Mouse (Mus musculus) midbrain, embryonic 12.5 days (tissue): ENCODE results near the gene Nup210l. TPM values are rescaled to one million over a fixed set of nuclear protein-coding genes. Genes with fewer than 3 reads are reported as not detected.
"Not testable (repeated sequence)": the region's sequence is repeated elsewhere in the genome, so short reads cannot be mapped to it uniquely, and the experiment has no call there.

Source experiments
- ATAC-seq: fragments of 200-750 bp; cut with Nextera tagmentation; 2 replicates; pipeline ENCODE4 v1.8.0; 2017; ENCODE audit warnings: low read depth, moderate TSS enrichment, moderate library complexity; ENCODE audit not compliant: low FRiP score
- H3K27ac ChIP-seq: fragments of 300-500 bp; sonication (generic); replicated peaks from 2 replicates; pipeline ENCODE4 v1.5.1; 2016; ENCODE audit warnings: mild to moderate bottlenecking
- H3K27me3 ChIP-seq: fragments of 300-500 bp; sonication (generic); 2 replicates; pipeline ENCODE4 v1.6.1; 2016; ENCODE audit warnings: mild to moderate bottlenecking
- H3K36me3 ChIP-seq: fragments of 300-500 bp; sonication (generic); 2 replicates; pipeline ENCODE4 v1.6.1; 2016
- H3K4me1 ChIP-seq: fragments of 300-500 bp; sonication (generic); 2 replicates; pipeline ENCODE4 v1.6.1; 2016
- H3K4me2 ChIP-seq: fragments of 300-500 bp; sonication (generic); replicated peaks from 2 replicates; pipeline ENCODE4 v1.6.1; 2016; ENCODE audit warnings: mild to moderate bottlenecking, moderate library complexity
- H3K4me3 ChIP-seq: fragments of 300-500 bp; sonication (generic); 2 replicates; pipeline ENCODE4 v1.5.1; 2016; ENCODE audit warnings: mild to moderate bottlenecking
- H3K9ac ChIP-seq: fragments of 300-500 bp; sonication (generic); replicated peaks from 2 replicates; pipeline ENCODE4 v1.6.1; 2016; ENCODE audit warnings: mild to moderate bottlenecking, moderate library complexity
- H3K9me3 ChIP-seq: fragments of 300-500 bp; sonication (generic); 2 replicates; pipeline ENCODE4 v1.6.1; 2016; ENCODE audit warnings: mild to moderate bottlenecking
- WGBS: fragments of 180-500 bp; shearing (Covaris S2); methylation state at CpG from one replicate; pipeline ENCODE4 v1.1.7; 2016; 5-methylcytosine and 5-hydroxymethylcytosine counted together
- polyA plus RNA-seq: library from polyadenylated mRNA; unstranded; fragments of >200 nt; fragmentation: Nextera tagmentation; extraction: Ambion mirVana; gene quantifications from 2 replicates; pipeline ENCODE4 v1.2.1, GENCODE M21; 2016

Nup210l gene
- polyA plus RNA-seq, 1 experiment from 2014 or later, result 0.57 TPM

DNA sequence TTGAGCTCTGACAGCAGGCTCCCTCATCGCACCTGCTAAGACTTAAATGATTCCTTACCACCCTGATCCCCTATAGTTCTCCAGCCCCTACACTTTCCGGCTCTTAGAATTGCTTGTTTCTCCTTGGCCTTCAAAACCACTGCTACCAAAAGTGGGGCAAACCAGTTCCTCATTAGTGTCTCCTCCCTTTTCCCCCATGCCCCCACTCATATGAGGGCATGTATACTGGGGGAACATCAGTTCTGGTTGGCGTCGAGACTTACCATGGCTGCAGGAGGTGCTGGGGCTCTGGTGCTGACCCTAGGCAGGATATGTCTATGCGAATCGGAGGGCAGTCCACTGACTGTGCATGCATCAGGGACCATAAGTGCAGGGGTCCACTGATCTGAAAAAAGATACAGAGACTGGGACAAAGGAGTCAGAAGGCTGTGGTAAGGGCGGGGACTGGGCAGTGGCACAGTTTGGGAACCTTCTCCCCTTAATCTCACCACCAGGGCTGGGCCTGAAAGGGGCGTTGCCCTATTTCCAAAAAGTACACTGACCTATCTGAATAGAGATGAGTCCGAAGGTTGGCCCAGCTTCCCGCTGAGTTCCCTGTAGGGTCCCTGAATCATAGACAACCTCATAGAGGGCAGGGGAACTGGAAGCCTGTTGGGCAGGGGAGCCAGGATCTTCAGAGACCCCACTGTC is 137.9 kb downstream of the Nup210l start:
- Histone ChIP-seq H3K27me3 (no peaks in the 10 kb centered on the region; the same call in 1 of the 2 replicates), H3K4me2 (no peak overlapping the region), H3K27ac (no peak overlapping the region), H3K9ac (no peak overlapping the region), H3K9me3 (no peaks in the 10 kb centered on the region), H3K4me3 (no peak overlapping the region), H3K36me3 (peaks cover 3% of the 10 kb centered on the region; the same call in 1 of the 2 replicates), H3K4me1 (peaks cover 13% of the 10 kb centered on the region)
- ATAC-seq, result no peak
- WGBS, result 88% methylated on average over 10 of the region's 10 CpGs

DNA sequence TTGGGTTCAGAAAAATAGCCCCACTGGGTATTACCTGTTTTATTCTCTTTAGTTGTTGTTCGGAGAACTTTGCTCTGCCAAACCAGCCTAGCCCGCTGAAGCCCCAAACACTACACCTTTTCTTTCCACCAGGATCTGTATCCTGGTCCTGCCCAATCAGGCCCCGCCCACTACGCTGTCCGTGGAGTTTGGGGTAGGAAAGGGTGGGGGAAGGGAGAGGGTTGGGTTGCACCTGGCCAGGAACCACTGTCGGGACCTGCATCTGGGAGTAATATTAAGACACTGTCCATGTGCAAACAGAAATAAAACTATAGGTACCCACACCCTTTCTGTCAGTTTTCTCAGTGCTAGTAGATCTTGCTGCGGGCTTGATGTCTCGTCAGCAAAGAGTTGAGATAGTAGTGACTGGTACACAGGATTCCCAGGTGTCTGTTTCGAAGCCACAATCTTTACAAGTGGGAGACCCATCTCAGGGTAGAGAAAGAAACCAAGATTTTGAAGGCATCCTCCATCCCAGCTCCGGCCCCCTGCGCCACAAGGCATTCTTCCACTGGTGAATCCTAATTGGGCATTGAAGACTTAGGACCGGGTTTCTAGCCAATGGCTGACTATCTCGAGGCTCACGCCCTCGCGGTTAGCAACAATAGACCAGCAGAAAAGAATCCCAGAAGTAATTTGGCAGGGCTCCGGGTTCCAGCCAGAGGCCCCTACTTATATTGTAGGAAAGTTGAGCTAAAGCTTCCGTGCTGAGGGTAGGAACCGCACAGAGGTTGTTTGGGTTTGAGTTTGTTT is 139.2 kb downstream of the Nup210l start, which contains the start of gene Creb3l4:
Gene Creb3l4, minus strand, starts transcription at position 529 of the 792 bp plus-strand sequence.
- 2% methylated on average over 19 of the region's 19 CpGs for WGBS
- Histone ChIP-seq H3K27ac (0 out of 2 replicates have a peak within 1 kb of the TSS, but pooled peaks have one; percentile 39), H3K27me3 (no peaks in the 10 kb centered on the region; the same call in 1 of the 2 replicates), H3K4me3 (peak within 1 kb of the TSS; percentile 34), H3K36me3 (no peaks in the 10 kb centered on the region), H3K4me1 (peaks cover 17% of the 10 kb centered on the region), H3K9me3 (no peaks in the 10 kb centered on the region), H3K9ac (0 out of 2 replicates have a peak within 1 kb of the TSS, but pooled peaks have one; percentile 24), H3K4me2 (peak within 1 kb of the TSS; percentile 65)
- ATAC-seq, result peak; percentile 75

DNA sequence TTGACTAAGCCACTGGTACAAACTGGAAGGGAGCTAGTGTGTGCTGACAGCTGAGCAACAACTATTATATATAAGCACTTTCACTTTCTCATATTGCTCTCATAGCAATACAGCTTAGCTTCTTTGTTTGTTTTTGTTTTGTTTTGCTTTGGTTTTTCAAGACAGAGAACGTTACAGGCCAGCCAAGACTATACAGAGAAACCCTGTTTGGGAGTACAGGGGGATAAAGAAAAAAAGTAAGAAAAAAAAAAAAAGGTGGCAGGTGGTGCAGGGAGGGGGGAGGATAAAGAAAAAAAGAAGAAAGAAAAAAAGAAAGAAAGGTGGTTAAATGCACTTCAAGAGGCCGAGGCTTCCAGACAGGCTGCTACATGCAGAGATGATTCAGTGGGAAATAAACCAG is 141.5 kb downstream of the Nup210l start:
- H3K4me1 ChIP-seq, result peaks cover 30% of the 10 kb centered on the region
- ATAC-seq, result no peak
- 77% methylated on average over 2 of the region's 2 CpGs for WGBS
- H3K9me3 ChIP-seq, result no peaks in the 10 kb centered on the region
- H3K9ac ChIP-seq, result no peak overlapping the region
- peaks cover 1% of the 10 kb centered on the region; the same call in 1 of the 2 replicates for H3K36me3 ChIP-seq
- H3K4me2 ChIP-seq, result no peak overlapping the region
- H3K4me3 ChIP-seq, result no peak overlapping the region
- no peak overlapping the region for H3K27ac ChIP-seq
- no peaks in the 10 kb centered on the region; the same call in 1 of the 2 replicates for H3K27me3 ChIP-seq

DNA sequence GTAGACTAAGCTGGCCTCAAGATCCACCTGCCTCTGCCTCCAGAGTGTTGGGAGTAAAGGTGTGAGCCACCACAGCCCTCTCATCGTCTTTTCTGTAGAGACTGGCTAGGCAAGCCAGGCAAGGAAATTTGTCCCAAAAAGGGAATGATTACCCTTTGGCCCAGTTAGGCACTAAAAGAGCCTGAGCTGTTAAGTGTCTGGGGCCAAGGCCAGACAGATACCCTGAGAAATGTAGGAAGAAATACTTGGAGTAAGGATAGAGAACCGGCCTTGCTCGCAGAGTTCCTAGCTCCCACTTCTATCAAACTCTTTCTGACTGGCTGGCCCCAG is 143.7 kb downstream of the Nup210l start:
- Histone ChIP-seq H3K36me3 (peaks cover 14% of the 10 kb centered on the region), H3K4me1 (peaks cover 29% of the 10 kb centered on the region), H3K27me3 (no peaks in the 10 kb centered on the region), H3K9ac (peak overlapping the region; percentile 70), H3K27ac (peak overlapping the region; percentile 86), H3K4me2 (peak overlapping the region; percentile 92), H3K4me3 (peak overlapping the region; percentile 66), H3K9me3 (no peaks in the 10 kb centered on the region)
- no peak; the same call in 1 of the 2 replicates for ATAC-seq
- 2% methylated on average over 3 of the region's 3 CpGs for WGBS

DNA sequence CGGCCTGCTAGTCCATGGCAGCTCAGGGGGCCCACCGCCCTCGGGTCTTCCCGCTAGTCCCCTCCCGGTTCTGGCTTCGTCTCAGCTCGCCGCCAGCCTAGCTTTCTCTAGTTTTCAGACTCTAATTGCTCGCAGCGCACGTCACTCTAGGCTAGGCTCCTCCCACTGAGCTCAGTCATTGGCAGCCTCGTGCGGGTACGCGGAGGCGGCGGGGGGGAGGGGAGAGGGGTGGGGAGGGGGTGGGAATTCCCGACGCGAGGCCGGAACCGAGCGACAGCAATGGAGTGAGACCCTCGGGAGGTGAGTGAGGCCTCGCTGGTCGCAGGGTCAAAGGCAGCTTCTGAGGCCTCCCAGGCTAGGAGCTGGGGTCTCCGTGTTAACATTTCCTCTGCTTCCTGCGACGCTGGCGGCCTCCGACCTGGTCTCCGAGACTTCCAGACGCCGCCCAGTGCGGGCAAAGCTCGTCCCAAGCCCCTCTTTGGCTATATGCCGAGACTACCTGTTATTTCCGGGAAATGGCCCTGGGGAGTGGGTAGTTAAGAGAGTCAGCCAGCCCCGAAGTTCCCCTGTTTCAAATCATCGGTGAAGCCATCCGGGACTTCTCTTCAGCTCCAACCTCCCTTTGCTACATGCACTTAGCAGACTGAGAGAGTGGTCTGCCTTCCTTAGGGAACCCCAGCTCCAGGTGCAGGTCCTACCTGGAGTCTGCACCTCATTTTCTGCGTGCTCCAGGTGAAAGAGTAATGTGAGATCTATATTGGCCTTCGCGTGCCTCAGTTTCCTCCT is 144.2 kb downstream of the Nup210l start, which contains the start of gene Slc39a1:
Gene Slc39a1, plus strand, starts transcription at position 213 of the 786 bp plus-strand sequence.
- WGBS, result under 1% methylated on average over 43 of the region's 44 CpGs
- peak within 1 kb of the TSS; percentile 70 for H3K9ac ChIP-seq
- H3K4me1 ChIP-seq, result peaks cover 23% of the 10 kb centered on the region
- peak within 1 kb of the TSS; percentile 86 for H3K27ac ChIP-seq
- peak within 1 kb of the TSS; percentile 66 for H3K4me3 ChIP-seq
- H3K27me3 ChIP-seq, result no peaks in the 10 kb centered on the region
- peaks cover 14% of the 10 kb centered on the region for H3K36me3 ChIP-seq
- H3K9me3 ChIP-seq, result no peaks in the 10 kb centered on the region
- peak; percentile 96 for ATAC-seq
- H3K4me2 ChIP-seq, result peak within 1 kb of the TSS; percentile 92

DNA sequence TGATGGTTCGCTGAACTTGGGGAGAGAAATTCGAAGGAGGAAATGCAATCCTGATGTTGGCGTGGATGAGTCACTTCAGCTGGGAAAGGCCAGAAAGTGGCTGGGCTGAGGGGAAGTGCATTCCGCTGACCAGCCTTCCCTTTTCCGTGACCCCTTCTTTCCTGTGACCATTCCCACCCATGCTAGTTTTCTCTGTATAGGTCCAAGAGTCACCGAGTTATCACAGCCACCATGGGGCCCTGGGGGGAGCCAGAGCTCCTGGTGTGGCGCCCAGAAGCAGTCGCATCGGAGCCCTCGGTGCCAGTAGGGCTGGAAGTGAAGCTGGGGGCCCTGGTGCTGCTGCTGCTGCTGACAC is 144.8 kb downstream of the Nup210l start:
- Histone ChIP-seq H3K27ac (peak overlapping the region; percentile 86; the same call in 1 of the 2 replicates), H3K27me3 (no peaks in the 10 kb centered on the region), H3K4me3 (peak overlapping the region; percentile 66), H3K4me1 (peaks cover 20% of the 10 kb centered on the region), H3K9ac (peak overlapping the region; percentile 70), H3K9me3 (no peaks in the 10 kb centered on the region), H3K36me3 (peaks cover 14% of the 10 kb centered on the region), H3K4me2 (peak overlapping the region; percentile 92)
- no peak for ATAC-seq
- 8% methylated on average over 10 of the region's 10 CpGs for WGBS

DNA sequence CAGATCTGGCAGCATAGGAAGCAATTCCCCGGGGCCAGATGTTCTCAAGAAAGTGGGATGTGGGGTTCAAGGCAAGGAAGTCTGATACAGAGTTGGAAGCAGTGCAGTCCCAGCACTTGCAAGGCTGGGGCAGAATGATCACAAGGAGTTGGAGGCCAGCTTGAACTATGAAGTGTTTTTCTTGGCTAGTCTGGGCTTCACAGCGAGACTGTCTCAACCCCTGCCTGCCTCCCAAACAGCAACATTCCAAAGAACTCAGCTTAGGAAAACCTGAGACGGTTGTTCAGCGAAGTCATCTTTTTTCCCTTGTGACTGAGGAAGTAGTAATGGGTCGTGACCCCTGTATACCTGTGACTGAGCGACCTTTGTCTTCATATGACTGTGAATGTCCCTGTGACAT is 146.9 kb downstream of the Nup210l start:
- Histone ChIP-seq H3K27me3 (no peaks in the 10 kb centered on the region), H3K4me1 (peaks cover 27% of the 10 kb centered on the region), H3K4me2 (no peak overlapping the region), H3K9me3 (no peaks in the 10 kb centered on the region), H3K27ac (no peak overlapping the region), H3K9ac (no peak overlapping the region), H3K4me3 (no peak overlapping the region), H3K36me3 (peaks cover 14% of the 10 kb centered on the region)
- 91% methylated on average over 6 of the region's 6 CpGs for WGBS
- no peak for ATAC-seq

DNA sequence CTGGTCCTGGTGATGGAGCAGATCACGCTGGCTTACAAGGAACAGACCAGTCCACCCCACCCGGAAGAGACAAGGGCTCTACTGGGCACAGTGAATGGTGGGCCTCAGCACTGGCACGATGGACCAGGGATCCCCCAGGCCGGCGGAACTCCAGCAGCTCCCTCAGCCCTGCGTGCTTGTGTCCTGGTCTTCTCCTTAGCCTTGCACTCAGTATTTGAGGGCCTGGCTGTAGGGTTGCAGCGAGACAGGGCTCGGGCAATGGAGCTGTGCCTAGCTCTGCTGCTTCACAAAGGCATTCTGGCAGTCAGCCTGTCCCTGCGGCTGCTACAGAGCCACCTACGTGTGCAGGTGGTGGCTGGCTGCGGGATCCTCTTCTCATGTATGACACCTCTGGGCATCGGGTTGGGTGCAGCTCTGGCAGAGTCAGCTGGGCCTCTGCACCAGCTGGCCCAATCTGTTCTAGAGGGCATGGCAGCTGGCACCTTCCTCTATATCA is 147.8 kb downstream of the Nup210l start:
- peaks cover 14% of the 10 kb centered on the region for H3K36me3 ChIP-seq
- WGBS, result 92% methylated on average over 10 of the region's 12 CpGs
- ATAC-seq, result not testable (repeated sequence)

DNA sequence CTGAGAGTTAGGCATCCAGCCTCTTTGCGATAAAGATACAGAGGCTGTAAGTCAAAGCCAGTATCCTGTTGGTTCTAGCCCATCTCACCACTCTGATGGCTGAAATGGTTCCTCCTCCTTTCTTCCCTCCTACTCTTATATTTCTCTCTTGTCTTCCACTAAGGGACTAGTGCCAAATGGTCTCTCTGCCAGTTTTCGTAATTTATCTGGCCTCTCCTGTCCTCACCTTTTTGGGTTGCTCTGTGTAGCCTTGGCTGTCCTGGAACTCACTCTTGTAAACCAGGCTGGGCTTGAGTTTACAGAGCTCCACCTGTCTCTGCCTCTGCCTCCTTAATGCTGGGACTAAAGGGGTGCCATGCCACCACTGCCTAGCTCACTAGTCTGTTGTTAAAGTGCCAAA is 148.7 kb downstream of the Nup210l start:
- H3K9ac ChIP-seq, H3K4me3 ChIP-seq, H3K27me3 ChIP-seq, H3K4me2 ChIP-seq, ATAC-seq, H3K27ac ChIP-seq, H3K9me3 ChIP-seq: not testable (repeated sequence)
- Histone ChIP-seq H3K4me1 (peaks cover 27% of the 10 kb centered on the region), H3K36me3 (peaks cover 21% of the 10 kb centered on the region)
- 94% methylated on average over 2 of the region's 2 CpGs for WGBS

More for the DNA sequence above, 147.8 kb downstream of the Nup210l start:
- not testable (repeated sequence) for H3K9ac ChIP-seq, H3K4me2 ChIP-seq, H3K4me3 ChIP-seq, H3K27me3 ChIP-seq, H3K9me3 ChIP-seq, H3K27ac ChIP-seq
- peaks cover 29% of the 10 kb centered on the region for H3K4me1 ChIP-seq

DNA sequence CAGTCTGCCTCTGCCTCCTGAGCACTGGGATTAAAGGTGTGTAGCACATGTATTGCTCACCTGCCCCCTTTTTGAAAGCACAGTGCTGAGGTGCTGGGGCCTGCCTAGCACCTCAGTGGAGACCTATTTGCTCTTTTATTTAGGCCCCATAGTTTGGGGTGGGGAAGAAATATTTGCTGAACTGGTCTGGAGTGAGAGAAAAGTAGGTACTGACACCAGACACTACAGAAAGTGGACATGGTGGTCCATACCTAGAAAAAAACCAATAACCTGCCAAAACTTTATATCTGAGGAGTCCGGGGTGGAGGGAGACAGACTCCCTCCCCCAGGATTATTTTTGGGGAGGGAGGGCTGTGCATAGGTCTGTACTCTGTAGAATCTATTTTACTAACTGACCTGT is 149.2 kb downstream of the Nup210l start:
- ATAC-seq, H3K9ac ChIP-seq, H3K27me3 ChIP-seq, H3K27ac ChIP-seq, H3K9me3 ChIP-seq: not testable (repeated sequence)
- H3K4me2 ChIP-seq, result peak overlapping the region; percentile 84
- H3K4me1 ChIP-seq, result peaks cover 26% of the 10 kb centered on the region
- H3K4me3 ChIP-seq, result peak overlapping the region; percentile 91
- WGBS, result 76% methylated on average over 1 of the region's 1 CpGs
- H3K36me3 ChIP-seq, result peaks cover 26% of the 10 kb centered on the region

DNA sequence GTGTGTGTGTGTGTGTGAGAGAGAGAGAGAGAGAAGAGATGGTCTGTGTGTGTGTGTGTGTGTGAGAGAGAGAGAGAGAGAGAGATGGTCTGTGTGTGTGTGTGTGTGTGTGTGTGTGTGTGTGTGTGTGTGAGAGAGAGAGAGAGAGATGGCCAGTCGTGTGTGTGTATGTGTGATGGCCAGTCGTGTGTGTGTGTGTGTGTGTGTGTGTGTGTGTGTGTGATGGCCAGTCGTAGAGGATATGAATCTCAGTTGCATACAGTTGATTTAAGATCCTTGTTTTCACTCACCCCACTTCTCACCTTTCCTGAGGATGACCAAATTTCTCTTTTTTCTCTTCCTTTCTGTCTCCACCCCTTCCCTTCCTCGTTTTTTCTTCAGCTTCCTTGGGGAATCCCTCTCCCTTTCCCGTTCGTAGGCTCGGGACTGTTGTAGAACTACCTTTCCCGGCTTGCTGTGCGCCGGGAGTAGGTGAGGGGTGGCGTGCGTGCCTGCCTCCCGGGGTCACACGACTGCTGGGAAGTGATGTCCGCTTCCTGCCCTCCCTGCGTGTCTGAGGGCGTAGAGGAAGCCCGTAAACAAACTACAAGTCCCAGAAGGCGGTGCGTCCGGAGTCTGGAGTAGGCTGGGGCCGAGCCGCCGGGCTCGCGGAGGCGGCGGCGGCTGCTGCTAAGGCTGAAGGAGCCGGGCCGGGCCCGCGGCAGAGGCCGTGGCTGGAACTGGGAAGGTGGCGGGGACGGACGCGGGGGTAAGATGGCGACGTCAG is 149.9 kb downstream of the Nup210l start, which contains the start of gene Crtc2:
Gene Crtc2, plus strand, starts transcription at position 511 of the 766 bp plus-strand sequence.
- peak within 1 kb of the TSS; percentile 89 for H3K27ac ChIP-seq
- H3K9me3 ChIP-seq, result no peaks in the 10 kb centered on the region
- peak; percentile 98 for ATAC-seq
- H3K9ac ChIP-seq, result peak within 1 kb of the TSS; percentile 96
- H3K4me2 ChIP-seq, result peak within 1 kb of the TSS; percentile 84
- H3K4me3 ChIP-seq, result peak within 1 kb of the TSS; percentile 91
- H3K36me3 ChIP-seq, result peaks cover 32% of the 10 kb centered on the region
- WGBS, result 2% methylated on average over 40 of the region's 40 CpGs
- H3K27me3 ChIP-seq, result no peaks in the 10 kb centered on the region
- peaks cover 21% of the 10 kb centered on the region for H3K4me1 ChIP-seq
